Mouse (Mus musculus) gastrocnemius, postnatal 10 days (tissue): ENCODE measurements around the gene Ihh. TPM values are rescaled to one million over a fixed set of nuclear protein-coding genes. Genes with fewer than 3 reads are reported as not detected.

ENCODE experiments used
- DNase-seq: peaks from one replicate; pipeline ENCODE4 v3.0.0; 2021; ENCODE audit warnings: mixed read lengths
- long read RNA-seq, 2 experiments: library from polyadenylated mRNA; stranded (forward); transcript quantifications; one replicate each; pipeline ENCODE4 v2.0.0; 2021
- total RNA-seq, 2 experiments: library from RNA; stranded (reverse); gene quantifications; 2 replicates each; pipeline ENCODE4 v1.2.3; 2021

The Ihh gene
- total RNA-seq: under 1 TPM; 0.16 to 0.23 TPM
- long read RNA-seq, experiment 1, partial matches to known transcripts: 0 of 1 reads
- long read RNA-seq, experiment 1, other reads (novel, unspliced or antisense): 0 of 1 reads
- long read RNA-seq, experiment 2: 0 reads

- no peak for DNase-seq
Observed at GRCm38 (mm10) chr1:74951556-74952210, at the start of gene Ihh. Ihh (minus strand) TSS chr1:74951672.

GRCm38 (mm10) chr1:75001183-75001582 lies 49.7 kb upstream of the Ihh start:
- no peak for DNase-seq

GRCm38 (mm10) chr1:75000496-75000895 lies 49.0 kb upstream of the Ihh start:
- DNase-seq: peak; percentile 42

- DNase-seq: no peak
Observed at GRCm38 (mm10) chr1:74999173-74999572, 47.7 kb upstream of the Ihh start.

GRCm38 (mm10) chr1:74997231-74997630 lies 45.8 kb upstream of the Ihh start:
- DNase-seq: no peak

GRCm38 (mm10) chr1:74977001-74977400 lies 25.5 kb upstream of the Ihh start:
- no peak for DNase-seq

GRCm38 (mm10) chr1:74975936-74976335 lies 24.5 kb upstream of the Ihh start:
- DNase-seq: no peak

- no peak for DNase-seq
Observed at GRCm38 (mm10) chr1:74973590-74973989, 22.1 kb upstream of the Ihh start.

GRCm38 (mm10) chr1:74971353-74972050 lies 20.0 kb upstream of the Ihh start:
- DNase-seq: no peak

- DNase-seq: no peak
Observed at GRCm38 (mm10) chr1:74967962-74968580, 16.6 kb upstream of the Ihh start.

- DNase-seq: peak; percentile 80
Observed at GRCm38 (mm10) chr1:74964494-74965215, 13.2 kb upstream of the Ihh start.

GRCm38 (mm10) chr1:74962853-74963227 lies 11.4 kb upstream of the Ihh start:
- no peak for DNase-seq

GRCm38 (mm10) chr1:74962126-74962852 lies 10.8 kb upstream of the Ihh start:
- DNase-seq: no peak

- no peak for DNase-seq
Observed at GRCm38 (mm10) chr1:74961722-74962121, 10.2 kb upstream of the Ihh start.

- DNase-seq: no peak
Observed at GRCm38 (mm10) chr1:74960059-74960458, 8.6 kb upstream of the Ihh start.

- DNase-seq: no peak
Observed at GRCm38 (mm10) chr1:74950576-74951490, 639 bp downstream of the Ihh start.

GRCm38 (mm10) chr1:74950066-74950465 lies 1.4 kb downstream of the Ihh start:
- DNase-seq: no peak

GRCm38 (mm10) chr1:74949666-74950050 lies 1.8 kb downstream of the Ihh start:
- peak; percentile 57 for DNase-seq

GRCm38 (mm10) chr1:74948784-74949665 lies 2.4 kb downstream of the Ihh start:
- DNase-seq: peak; percentile 64
